Mouse (Mus musculus) testis, postnatal 14 days (tissue): Measurements from ENCODE around the gene Cenpe.

Experiments
- DNase-seq: peaks from one replicate; pipeline ENCODE4 v3.0.0; 2021; ENCODE audit warnings: low spot score

Cenpe gene

GRCm38 (mm10) chr3:135280669-135281415 is 68.5 kb downstream of the Cenpe start, which contains the start of gene Bdh2:
Gene Bdh2, plus strand, starts transcription at chr3:135281221.
- peak; percentile 66 for DNase-seq

- no peak for DNase-seq
Measured at GRCm38 (mm10) chr3:135281701-135282100, 69.4 kb downstream of the Cenpe start.

- DNase-seq, result no peak
Measured at GRCm38 (mm10) chr3:135285256-135285655, 72.9 kb downstream of the Cenpe start.

GRCm38 (mm10) chr3:135285807-135286206 is 73.5 kb downstream of the Cenpe start:
- DNase-seq, result no peak

- no peak for DNase-seq
Measured at GRCm38 (mm10) chr3:135288138-135288750, 75.9 kb downstream of the Cenpe start.

GRCm38 (mm10) chr3:135289148-135289547 is 76.8 kb downstream of the Cenpe start:
- no peak for DNase-seq

GRCm38 (mm10) chr3:135290249-135290894 is 78.0 kb downstream of the Cenpe start:
- DNase-seq, result no peak

- DNase-seq, result no peak
Measured at GRCm38 (mm10) chr3:135293703-135294102, 81.4 kb downstream of the Cenpe start.

GRCm38 (mm10) chr3:135295559-135295958 is 83.2 kb downstream of the Cenpe start:
- DNase-seq, result no peak

DNA sequence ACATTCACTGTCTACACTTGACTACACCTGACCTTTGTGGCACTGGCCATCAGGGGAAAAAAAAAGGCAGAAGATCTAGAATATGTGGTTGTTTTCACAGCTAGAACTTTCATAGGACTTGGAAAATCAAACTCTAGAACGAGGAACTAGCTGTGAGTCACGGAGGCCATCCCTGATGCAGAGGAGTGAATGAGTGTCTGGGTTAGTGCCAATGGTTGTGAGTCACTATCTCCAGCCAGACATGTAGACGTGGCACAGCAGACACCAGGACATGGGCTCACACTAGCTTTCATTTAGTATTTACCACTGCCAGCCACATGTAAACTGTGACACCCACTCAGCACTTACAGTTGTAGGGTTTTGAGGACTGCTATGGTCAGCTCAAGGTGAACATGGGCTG is 86.2 kb downstream of the Cenpe start:
- DNase-seq, result no peak

DNA sequence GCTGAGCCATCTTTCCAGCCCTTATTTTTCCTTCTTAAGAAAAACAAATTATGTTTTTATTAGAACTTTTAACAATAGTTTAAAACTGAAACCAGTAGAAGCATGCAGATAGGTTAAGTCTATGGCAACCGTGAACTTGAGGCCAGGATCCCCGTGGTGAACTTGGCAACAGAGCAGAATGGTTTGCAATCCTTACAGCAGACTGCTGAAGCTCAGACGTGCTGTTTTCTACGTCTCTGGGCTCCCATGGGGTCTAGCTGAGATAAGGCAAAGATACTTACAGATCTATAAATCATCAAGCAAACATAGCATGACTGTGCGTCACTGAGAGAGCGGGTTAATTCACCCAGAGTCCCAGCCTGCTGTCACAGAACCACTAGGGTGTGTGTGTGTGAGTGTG is 87.7 kb downstream of the Cenpe start:
- no peak for DNase-seq

- DNase-seq, result no peak
Measured at GRCm38 (mm10) chr3:135304060-135304459, 91.7 kb downstream of the Cenpe start.

- DNase-seq, result no peak
Measured at GRCm38 (mm10) chr3:135304566-135304965, 92.2 kb downstream of the Cenpe start.

- DNase-seq, result no peak
Measured at GRCm38 (mm10) chr3:135307411-135308259, 95.3 kb downstream of the Cenpe start, which contains the start of gene Slc9b2. Gene Slc9b2, plus strand, starts transcription at chr3:135307700.

GRCm38 (mm10) chr3:135312916-135313491 is 100.7 kb downstream of the Cenpe start:
- no peak for DNase-seq

DNA sequence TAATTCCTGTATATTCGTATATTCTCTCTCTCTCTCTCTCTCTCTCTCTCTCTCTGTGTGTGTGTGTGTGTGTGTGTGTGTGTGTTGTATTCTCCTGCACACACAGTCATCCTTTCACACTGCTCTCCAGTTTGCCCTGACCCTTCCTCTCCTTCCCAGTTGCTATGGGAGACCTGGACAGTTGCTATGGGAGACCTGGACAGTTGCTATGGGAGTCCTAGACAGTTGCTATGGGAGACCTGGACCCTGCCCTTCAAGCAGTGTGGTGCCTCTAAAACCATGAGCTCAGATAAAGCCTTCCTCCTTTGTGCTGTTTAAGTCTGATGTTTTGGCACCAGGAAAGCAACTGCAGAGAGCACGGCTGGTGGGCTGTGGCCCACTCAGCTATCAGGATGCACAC is 101.4 kb downstream of the Cenpe start:
- DNase-seq, result no peak

GRCm38 (mm10) chr3:135314811-135315210 is 102.5 kb downstream of the Cenpe start:
- DNase-seq, result peak; percentile 68

DNA sequence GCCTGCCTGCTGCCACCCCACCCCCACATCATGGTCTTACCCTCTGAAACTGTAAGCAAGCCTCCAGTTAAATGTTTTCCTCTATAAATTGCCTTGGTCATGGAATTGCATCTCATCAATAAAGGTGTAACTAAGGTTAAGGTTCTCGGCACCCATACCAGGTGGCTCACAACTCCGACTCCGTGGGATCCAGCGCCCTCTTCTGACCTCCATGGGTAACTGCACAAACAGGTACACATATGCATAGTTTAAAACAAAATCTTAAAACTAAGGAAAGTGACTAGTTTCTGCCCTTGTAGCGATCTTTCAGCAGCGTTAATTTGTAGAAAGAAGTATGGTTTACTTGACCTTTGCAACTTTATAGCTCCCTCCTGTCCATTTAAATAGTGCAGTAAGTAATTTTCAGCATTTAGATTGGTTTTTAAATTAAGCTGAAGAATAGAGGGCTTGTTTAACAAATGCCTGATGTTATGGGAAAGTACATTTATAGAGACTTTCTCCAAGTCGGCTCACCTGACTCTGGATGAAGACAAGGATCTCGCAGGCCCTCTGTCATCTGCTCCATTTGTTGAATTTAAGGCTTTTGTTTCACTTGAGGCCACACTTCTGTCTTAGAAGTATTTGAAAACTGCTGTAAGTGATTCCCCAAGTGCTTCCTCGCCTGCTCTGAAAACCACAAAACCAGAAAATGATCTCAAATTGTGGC is 103.5 kb downstream of the Cenpe start:
- no peak for DNase-seq

DNA sequence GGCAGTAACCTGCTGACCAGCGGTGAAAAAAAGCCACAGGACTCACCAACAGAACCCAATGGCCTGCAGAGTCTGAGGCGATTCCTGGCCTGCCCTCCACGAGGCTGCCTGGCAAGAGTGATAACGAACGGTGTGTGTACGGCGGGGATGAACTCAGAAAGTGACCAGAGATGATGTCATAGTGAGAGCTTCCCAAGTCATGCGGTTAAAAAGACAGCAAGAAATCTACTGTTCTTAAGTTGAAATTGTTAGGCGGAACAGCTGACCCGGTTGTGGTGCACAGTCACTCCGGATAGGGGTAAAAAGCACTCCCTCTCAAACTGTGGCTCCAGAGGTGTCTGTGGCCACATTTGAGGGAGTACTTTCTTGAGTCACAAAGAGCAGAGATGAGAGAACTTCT is 106.0 kb downstream of the Cenpe start:
- no peak for DNase-seq
